Mouse (Mus musculus) megakaryocyte, embryonic 14.5 days (primary cell): ENCODE measurements around the gene Avpr2. TPM values are rescaled to one million over a fixed set of nuclear protein-coding genes. Genes with fewer than 3 reads are reported as not detected.

Experiments used
- H3K27me3 ChIP-seq: replicated peaks from 2 replicates; pipeline ENCODE3; 2012; ENCODE audit warnings: inconsistent platforms
- H3K36me3 ChIP-seq: replicated peaks from 2 replicates; pipeline ENCODE3; 2012; ENCODE audit warnings: low read length, inconsistent platforms, mixed read lengths
- H3K4me1 ChIP-seq: 2 replicates; pipeline ENCODE4 v1.6.1; 2012; ENCODE audit warnings: inconsistent platforms
- H3K4me3 ChIP-seq: replicated peaks from 2 replicates; pipeline ENCODE3; 2012; ENCODE audit warnings: moderate library complexity, mild to moderate bottlenecking, inconsistent platforms
- H3K9me3 ChIP-seq: 2 replicates; pipeline ENCODE4 v1.6.1; 2012; ENCODE audit warnings: inconsistent platforms
- FLI1 ChIP-seq: IDR thresholded peaks from 2 replicates; pipeline ENCODE4 v1.6.1; 2012; ENCODE audit warnings: low read length, inconsistent platforms, mixed read lengths
- GATA1 ChIP-seq: IDR thresholded peaks from 3 replicates; pipeline ENCODE4 v1.6.1; 2012; ENCODE audit warnings: mixed read lengths, low read length, inconsistent platforms, borderline replicate concordance
- polyA plus RNA-seq: library from polyadenylated mRNA; stranded (reverse); fragments of >175 nt; gene quantifications from 2 replicates; pipeline ENCODE4 v1.2.3, GENCODE M21; 2012; ENCODE audit warnings: low replicate concordance; ENCODE audit not compliant: insufficient read depth

Avpr2 gene
- polyA plus RNA-seq: not detected in 2 replicates

DNA sequence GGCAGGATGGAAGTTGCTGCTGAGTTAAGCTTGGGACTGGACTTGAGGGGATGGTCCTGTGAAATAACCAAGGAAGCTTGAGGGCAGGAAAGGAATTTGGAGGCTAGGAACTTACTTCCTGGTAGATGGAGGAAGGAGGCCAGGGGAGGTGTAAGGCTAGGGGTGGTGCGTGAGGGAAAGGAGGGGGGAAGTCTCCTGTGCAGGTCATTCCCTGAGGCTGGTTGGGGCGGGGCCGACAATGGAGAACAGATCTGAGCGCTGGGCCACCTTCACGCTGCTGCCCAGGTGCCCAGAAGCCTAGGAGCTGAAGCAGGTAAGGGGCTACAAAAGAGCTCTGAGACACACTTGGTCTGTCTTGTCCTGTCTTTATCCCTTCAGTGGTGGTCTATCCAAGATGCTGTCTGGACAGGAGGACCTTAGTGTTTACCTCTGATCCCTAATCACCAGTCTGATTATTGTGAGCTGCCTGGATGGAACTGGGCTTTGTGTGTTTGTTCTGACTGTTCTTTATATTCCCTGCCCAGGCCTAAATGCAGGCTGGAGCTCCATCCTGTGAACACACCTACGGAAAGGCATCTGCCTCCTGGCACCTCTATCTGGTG lies at the start of gene Avpr2:
Gene Avpr2 (plus strand): TSS at position 552 of the 602 bp plus-strand sequence.
- TF ChIP-seq GATA1 (no peak), FLI1 (no peak)
- peaks cover 44% of the 10 kb centered on the region for H3K36me3 ChIP-seq
- H3K9me3 ChIP-seq: no peaks in the 10 kb centered on the region

DNA sequence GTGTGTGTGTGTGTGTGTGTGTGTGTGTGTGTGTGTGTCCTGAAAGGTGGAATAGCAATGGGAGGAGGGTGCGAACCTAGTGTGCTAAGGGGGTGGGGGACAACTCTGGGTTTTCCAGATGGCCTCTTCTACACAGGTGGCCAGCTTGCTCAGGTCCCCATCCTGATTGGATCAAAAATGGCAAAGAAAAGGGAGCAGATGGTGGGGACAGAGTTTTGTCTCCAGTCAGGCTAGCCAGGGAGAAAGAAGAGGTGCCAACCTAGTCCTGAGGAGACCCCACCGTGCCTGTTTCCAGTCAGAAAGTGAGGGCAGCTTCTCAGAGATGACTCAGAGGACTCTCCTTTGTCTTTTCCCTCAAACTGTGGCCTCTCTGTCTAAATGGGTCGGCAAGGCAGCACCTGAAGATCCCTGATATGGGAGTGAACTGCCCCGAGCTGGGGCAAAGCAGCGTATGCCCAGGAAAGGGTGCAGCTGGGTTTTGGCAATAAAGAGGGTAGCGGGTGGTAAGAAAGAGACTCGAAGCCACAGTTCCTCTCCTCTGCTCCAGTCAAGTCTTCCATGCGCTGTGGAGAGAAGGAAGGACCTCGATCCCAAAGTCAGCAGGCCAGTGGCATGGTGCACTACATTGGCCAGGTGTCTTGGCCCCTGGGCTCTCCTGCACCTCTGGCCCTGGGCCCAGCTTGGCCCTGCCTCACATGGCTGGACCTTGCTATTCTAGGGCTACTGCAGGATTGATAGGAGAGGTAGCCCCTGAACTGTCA lies 37.4 kb upstream of the Avpr2 start:
- H3K36me3 ChIP-seq: no peaks in the 10 kb centered on the region
- H3K9me3 ChIP-seq: 0 out of 2 replicates have a peak, but pooled peaks cover 7% of the 10 kb centered on the region
- no peak overlapping the region for H3K4me3 ChIP-seq
- TF ChIP-seq FLI1 (no peak), GATA1 (no peak)
- peaks cover 58% of the 10 kb centered on the region for H3K27me3 ChIP-seq
- no peaks in the 10 kb centered on the region for H3K4me1 ChIP-seq

More for the DNA sequence above, at the start of gene Avpr2:
- peaks cover 32% of the 10 kb centered on the region for H3K27me3 ChIP-seq
- no peak within 1 kb of the TSS for H3K4me3 ChIP-seq
- no peaks in the 10 kb centered on the region; the same call in 1 of the 2 replicates for H3K4me1 ChIP-seq

DNA sequence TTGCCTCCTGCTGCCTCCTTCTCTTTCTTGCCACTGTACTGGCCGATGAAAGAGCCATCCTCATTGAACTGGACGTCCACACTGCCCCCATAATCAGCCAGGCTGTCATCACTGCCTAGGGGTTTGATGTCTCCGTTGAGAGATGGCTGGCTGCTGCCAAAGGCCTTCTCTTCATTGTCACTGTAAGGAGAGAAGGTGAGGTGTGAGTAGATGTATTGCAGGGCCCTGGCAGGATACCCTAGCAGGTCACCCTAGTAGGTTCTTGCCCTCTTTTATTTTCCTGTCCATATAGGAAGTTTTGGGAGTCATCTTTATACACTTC lies 36.9 kb upstream of the Avpr2 start:
- peaks cover 63% of the 10 kb centered on the region for H3K27me3 ChIP-seq
- no peak overlapping the region for H3K4me3 ChIP-seq
- TF ChIP-seq GATA1: no peak
- no peak for TF ChIP-seq FLI1
- H3K4me1 ChIP-seq: no peaks in the 10 kb centered on the region
- 0 out of 2 replicates have a peak, but pooled peaks cover 7% of the 10 kb centered on the region for H3K9me3 ChIP-seq
- no peaks in the 10 kb centered on the region for H3K36me3 ChIP-seq

DNA sequence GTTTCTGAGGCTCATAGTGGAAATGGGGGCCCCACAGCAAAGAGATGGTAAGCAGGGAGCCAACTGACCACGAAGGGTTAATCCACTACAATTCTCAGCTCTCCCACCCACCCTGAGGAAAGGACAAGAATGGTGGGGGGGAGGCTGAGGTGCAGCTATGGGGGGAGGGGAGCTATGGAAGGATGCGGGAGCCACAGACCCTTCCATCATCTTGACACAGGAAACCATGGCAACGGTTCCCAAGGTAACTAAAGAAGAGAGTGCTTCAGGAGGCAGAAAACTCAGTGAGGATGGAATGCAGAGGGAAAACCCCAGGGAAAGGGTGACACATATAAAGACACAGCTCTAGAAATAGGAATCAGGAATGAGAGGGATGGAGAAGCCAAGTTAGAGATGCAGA lies 27.2 kb upstream of the Avpr2 start:
- Histone ChIP-seq H3K36me3 (no peaks in the 10 kb centered on the region), H3K4me1 (no peaks in the 10 kb centered on the region), H3K4me3 (no peak overlapping the region), H3K27me3 (peaks cover 55% of the 10 kb centered on the region), H3K9me3 (no peaks in the 10 kb centered on the region)
- TF ChIP-seq GATA1 (no peak), FLI1 (no peak)

DNA sequence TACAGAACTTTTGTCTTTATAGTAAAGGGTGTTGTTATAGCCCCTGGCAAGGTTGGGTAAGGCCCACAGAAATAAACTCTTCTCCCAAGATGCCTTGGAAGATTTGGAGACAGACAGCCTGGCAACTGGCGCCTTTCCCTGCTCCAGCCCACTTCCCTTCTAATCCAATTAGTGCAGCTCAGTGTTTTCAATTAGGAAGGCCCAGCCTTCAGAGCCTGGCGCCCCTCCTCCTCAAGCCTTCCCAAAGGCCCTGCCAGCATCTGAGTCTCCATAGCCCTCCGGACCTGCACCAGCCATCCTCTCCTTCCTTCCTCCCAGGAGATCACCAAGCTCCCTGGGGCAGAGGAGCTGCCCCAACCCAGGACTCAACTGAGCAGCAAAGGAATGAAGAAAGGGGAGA lies 24.6 kb upstream of the Avpr2 start:
- Histone ChIP-seq H3K36me3 (no peaks in the 10 kb centered on the region), H3K4me3 (no peak overlapping the region), H3K27me3 (peaks cover 38% of the 10 kb centered on the region), H3K4me1 (no peaks in the 10 kb centered on the region), H3K9me3 (no peaks in the 10 kb centered on the region)
- no peak for TF ChIP-seq FLI1
- no peak for TF ChIP-seq GATA1

DNA sequence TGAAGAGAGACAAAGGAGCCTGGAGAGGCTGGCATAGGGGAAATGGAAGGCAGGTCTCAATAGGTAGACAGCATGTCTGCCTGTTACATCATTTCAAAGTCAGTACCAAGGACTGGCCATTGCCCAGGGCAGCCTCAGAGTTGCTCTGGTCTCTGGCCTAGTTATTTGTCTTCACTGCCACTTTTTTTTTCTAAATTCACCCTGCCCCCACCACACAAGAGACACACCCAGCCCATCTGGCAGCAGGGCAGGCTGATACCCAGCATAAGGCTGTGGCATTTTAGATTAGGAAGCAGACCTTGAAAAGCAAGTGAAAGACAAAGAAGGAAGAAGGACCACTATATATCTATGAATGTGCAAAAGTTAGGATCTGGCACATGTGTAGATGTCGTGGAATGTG lies 24.1 kb upstream of the Avpr2 start:
- Histone ChIP-seq H3K36me3 (no peaks in the 10 kb centered on the region), H3K4me3 (no peak overlapping the region), H3K9me3 (no peaks in the 10 kb centered on the region), H3K27me3 (peaks cover 36% of the 10 kb centered on the region), H3K4me1 (no peaks in the 10 kb centered on the region)
- TF ChIP-seq GATA1: no peak
- no peak for TF ChIP-seq FLI1

DNA sequence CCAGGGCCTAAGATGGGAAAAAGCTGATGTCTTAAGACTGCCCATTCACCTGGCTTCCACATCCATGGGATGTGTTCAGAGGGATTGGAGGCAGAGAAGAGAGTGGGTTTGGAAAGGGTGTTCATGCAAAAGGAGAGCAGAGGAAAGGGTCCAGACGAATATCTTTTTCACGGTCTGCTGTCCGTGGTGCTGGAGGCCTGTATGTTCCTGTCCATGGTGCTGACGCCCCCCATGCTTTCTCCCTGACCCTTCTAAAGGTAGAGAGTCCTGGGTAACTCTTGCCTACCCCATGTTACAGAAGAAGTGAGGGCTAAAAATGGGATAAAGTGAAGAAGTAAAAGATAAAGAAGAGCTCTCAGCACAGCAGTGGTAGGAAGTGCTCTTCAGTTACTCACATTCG lies 22.6 kb upstream of the Avpr2 start:
- Histone ChIP-seq H3K9me3 (no peaks in the 10 kb centered on the region), H3K36me3 (no peaks in the 10 kb centered on the region), H3K4me3 (no peak overlapping the region), H3K27me3 (peaks cover 32% of the 10 kb centered on the region), H3K4me1 (no peaks in the 10 kb centered on the region)
- no peak for TF ChIP-seq GATA1
- TF ChIP-seq FLI1: no peak

DNA sequence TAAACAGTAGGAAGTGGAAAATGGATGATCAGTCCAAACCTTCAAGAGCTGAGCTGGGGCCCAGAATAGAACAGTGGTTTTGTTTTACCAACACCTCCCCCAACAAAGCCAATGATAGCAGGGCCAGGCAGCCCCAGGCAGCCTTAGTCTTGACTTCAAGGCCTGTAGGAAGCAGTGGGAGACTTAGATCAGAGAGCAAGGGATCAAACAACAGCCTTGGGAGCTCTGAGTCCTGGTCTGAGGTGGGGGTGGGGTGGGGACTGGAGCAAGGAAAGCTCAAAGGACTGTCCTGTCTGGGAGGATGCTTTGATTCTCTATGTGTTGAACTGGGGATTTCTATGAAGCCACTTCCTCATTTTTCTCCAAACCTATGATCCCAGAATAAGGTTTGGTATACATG lies 20.4 kb upstream of the Avpr2 start:
- TF ChIP-seq GATA1: no peak
- no peak for TF ChIP-seq FLI1
- H3K27me3 ChIP-seq: peaks cover 37% of the 10 kb centered on the region
- no peaks in the 10 kb centered on the region for H3K4me1 ChIP-seq
- H3K4me3 ChIP-seq: no peak overlapping the region
- no peaks in the 10 kb centered on the region for H3K9me3 ChIP-seq
- H3K36me3 ChIP-seq: no peaks in the 10 kb centered on the region

DNA sequence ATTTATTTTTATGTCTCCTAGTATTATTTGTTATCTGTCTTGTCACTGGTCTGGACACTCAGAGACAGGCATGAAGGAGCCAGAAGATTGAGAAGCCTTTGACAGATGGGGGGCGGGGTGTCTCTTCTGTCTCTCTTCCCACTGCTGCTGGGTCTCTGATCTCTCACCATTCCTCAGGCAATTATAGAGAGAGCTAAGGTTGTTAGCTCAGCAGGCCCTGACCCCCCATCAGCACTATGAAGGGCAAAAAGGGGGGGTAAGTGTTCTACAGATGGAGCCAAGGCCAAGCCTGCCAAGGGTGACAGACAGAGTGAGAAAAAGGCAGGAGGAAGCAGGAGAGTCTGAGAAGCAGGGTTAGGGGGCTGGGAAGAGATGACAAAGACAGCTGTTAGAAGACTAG lies 19.9 kb upstream of the Avpr2 start:
- H3K4me1 ChIP-seq: no peaks in the 10 kb centered on the region
- no peaks in the 10 kb centered on the region for H3K9me3 ChIP-seq
- no peaks in the 10 kb centered on the region for H3K36me3 ChIP-seq
- peaks cover 40% of the 10 kb centered on the region for H3K27me3 ChIP-seq
- no peak for TF ChIP-seq GATA1
- no peak for TF ChIP-seq FLI1
- no peak overlapping the region for H3K4me3 ChIP-seq

DNA sequence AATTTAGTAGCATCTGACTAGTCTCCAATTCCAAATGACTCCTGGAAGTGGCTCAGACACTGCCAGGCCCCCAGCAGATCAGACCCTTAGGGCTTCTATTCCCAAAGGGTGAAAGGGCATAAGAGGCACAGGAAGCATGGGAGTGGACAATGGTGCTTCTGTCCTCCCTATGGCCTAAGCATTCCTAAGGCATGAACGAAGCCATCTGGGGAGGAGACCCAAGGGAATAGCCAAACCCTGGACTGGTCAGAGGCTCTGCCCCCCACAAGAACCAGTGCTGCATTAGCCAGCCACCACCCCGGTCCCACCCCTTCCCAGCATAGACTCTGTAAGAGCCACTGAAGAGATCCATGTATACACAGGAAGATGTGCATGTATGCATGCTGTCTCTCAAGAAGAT lies 16.0 kb upstream of the Avpr2 start:
- no peak overlapping the region for H3K4me3 ChIP-seq
- peaks cover 66% of the 10 kb centered on the region for H3K27me3 ChIP-seq
- TF ChIP-seq GATA1 (no peak), FLI1 (no peak)
- H3K36me3 ChIP-seq: no peaks in the 10 kb centered on the region
- peaks cover 9% of the 10 kb centered on the region for H3K4me1 ChIP-seq
- H3K9me3 ChIP-seq: no peaks in the 10 kb centered on the region

DNA sequence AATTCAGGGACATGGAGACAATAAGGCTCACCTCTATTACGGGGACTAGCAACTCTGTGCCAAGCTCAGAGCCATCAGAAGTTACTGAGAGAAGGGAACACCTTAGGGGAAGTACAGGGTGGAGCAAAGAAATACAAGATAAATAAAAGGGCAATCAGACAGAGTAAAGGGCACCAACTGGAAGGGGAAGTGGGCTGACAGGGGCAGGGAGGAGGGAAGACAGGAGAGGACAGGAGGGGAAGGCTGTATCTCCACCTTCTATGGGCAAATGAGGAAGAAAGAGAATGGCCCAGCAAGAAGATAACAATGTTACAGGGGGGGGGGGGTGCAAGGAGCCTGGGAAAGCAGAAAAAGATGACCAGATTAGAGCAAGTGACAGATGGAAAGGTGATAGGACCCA lies 14.9 kb upstream of the Avpr2 start:
- Histone ChIP-seq H3K9me3 (no peaks in the 10 kb centered on the region), H3K4me3 (no peak overlapping the region), H3K27me3 (peaks cover 73% of the 10 kb centered on the region), H3K4me1 (peaks cover 12% of the 10 kb centered on the region), H3K36me3 (no peaks in the 10 kb centered on the region)
- TF ChIP-seq FLI1 (no peak), GATA1 (no peak)
